Comparison of ENCODE assay signal across 10 mouse cellular contexts in genomic region chr12:84569336-84569970, GRCm38 (mm10). TPM values are rescaled to one million over a fixed set of nuclear protein-coding genes. Genes with fewer than 3 reads are reported as not detected.
DNase-seq lines count a peak whose midpoint lies in the region; ATAC-seq and TF ChIP-seq lines count a peak whose summit lies in the region.
"Had no signal": no experiment of that assay in that cellular context is flagged by ENCODE, and none has a peak within 500 bp of the region (broad histone marks: within the 10 kb centered on the region; RNA-seq: fewer than 3 reads in every experiment).

TSS of gene Vsx2 (plus strand) at chr12:84569762.

- WGBS in lung, embryonic 16.5 days = 4% methylated on average over 25 of the region's 25 CpGs
- 2% methylated on average over 25 of the region's 25 CpGs for WGBS in limb, embryonic 14.5 days

- H3K9me3 ChIP-seq in lung, embryonic 16.5 days (ENCODE audit: control insufficient read depth, low read length) = no peaks in the 10 kb centered on the region
- no peaks in the 10 kb centered on the region for H3K9me3 ChIP-seq in limb, embryonic 14.5 days (ENCODE audit: control insufficient read depth, low read length)

- ATAC-seq in lung, embryonic 16.5 days (ENCODE audit: low read depth) = peak; percentile 41; the same call in 1 of the 2 replicates
- no peak for ATAC-seq in limb, embryonic 14.5 days (ENCODE audit: low FRiP score, low read depth)

- peaks cover 65% of the 10 kb centered on the region for H3K27me3 ChIP-seq in lung, embryonic 16.5 days (ENCODE audit: control insufficient read depth, insufficient read depth, low read depth, low read length)
- peaks cover 65% of the 10 kb centered on the region for H3K27me3 ChIP-seq in limb, embryonic 14.5 days (ENCODE audit: control insufficient read depth, insufficient read depth, low read length)

- TF ChIP-seq POLR2A in limb, embryonic 14.5 days (IDR thresholded peaks at IDR 0.05; ENCODE audit: borderline replicate concordance, extremely low read depth, insufficient read depth, insufficient read length) = no peak

- H3K9ac ChIP-seq in lung, embryonic 16.5 days (ENCODE audit: low read length) = no peak within 1 kb of the TSS
- H3K9ac ChIP-seq in limb, embryonic 14.5 days (ENCODE audit: low read depth, low read length, severe bottlenecking) = no peak within 1 kb of the TSS
- H3K9ac ChIP-seq: lung, embryonic 14.5 days had no signal

- H3K4me1 ChIP-seq in lung, embryonic 16.5 days (replicated peaks; ENCODE audit: control insufficient read depth, insufficient read depth, low read length) = 0 out of 2 replicates have a peak, but pooled peaks cover 5% of the 10 kb centered on the region
- H3K4me1 ChIP-seq in limb, embryonic 14.5 days (ENCODE audit: control insufficient read depth, insufficient read depth, low read length) = peaks cover 12% of the 10 kb centered on the region

- H3K4me2 ChIP-seq in lung, embryonic 16.5 days (ENCODE audit: low read depth, low read length) = no peak within 1 kb of the TSS
- 0 out of 2 replicates have a peak within 1 kb of the TSS, but pooled peaks have one; percentile 3 for H3K4me2 ChIP-seq in limb, embryonic 14.5 days (replicated peaks; ENCODE audit: low read depth, low read length, severe bottlenecking)
- H3K4me2 ChIP-seq: lung, embryonic 14.5 days had no signal

- H3K4me3 ChIP-seq in lung, embryonic 16.5 days (ENCODE audit: low read length) = no peak within 1 kb of the TSS
- H3K4me3 ChIP-seq in limb, embryonic 14.5 days (replicated peaks; ENCODE audit: low read length) = peak within 1 kb of the TSS; percentile 16

- H3K27ac ChIP-seq in lung, embryonic 16.5 days (ENCODE audit: low read length) = no peak within 1 kb of the TSS
- no peak within 1 kb of the TSS for H3K27ac ChIP-seq in limb, embryonic 14.5 days (replicated peaks; ENCODE audit: low read depth, low read length)

- peak; percentile 43 for DNase-seq in embryo, embryonic 10.5 days (ENCODE audit: low spot score)
- no peak for DNase-seq in embryo, embryonic 10 days (ENCODE audit: low spot score)
- DNase-seq in lung, postnatal 25 days (ENCODE audit: low spot score) = no peak
- DNase-seq in limb, embryonic 14.5 days (ENCODE audit: low spot score) = no peak
- no peak for DNase-seq in gastrocnemius, adult 18-20 months (ENCODE audit: low spot score)
- no peak for DNase-seq in kidney, adult 9 months
- DNase-seq in ovary, postnatal 14 days (ENCODE audit: low spot score) = no peak
- DNase-seq: gastrocnemius, postnatal 10 days had no signal

- no peaks in the 10 kb centered on the region for H3K36me3 ChIP-seq in lung, embryonic 16.5 days (ENCODE audit: control insufficient read depth, insufficient read depth, low read length)
- H3K36me3 ChIP-seq in limb, embryonic 14.5 days (ENCODE audit: control insufficient read depth, insufficient read depth, low read length) = no peaks in the 10 kb centered on the region

RNA-seq across cellular contexts. Expression of gene Vsx2, which starts in this region (rescaled TPM):
- polyA plus RNA-seq in lung, embryonic 16.5 days (2015; fragmentation: Nextera tagmentation; extraction: Ambion mirVana) = not detected in 2 replicates
- 0.47 and 0.65 TPM in 2 replicates for polyA plus RNA-seq in limb, embryonic 14.5 days (2012; rRNA removed)
- 0.22 and 0.29 TPM in 2 replicates for polyA plus RNA-seq in limb, embryonic 14.5 days (2014; fragmentation: Nextera tagmentation; extraction: Ambion mirVana)
- total RNA-seq in gastrocnemius, adult 18-20 months (2021) = not detected

Comparison
In these comparisons a context has a peak if more than half of its experiments do, and no peak if none do; other contexts are left out.
1. Peak in ATAC-seq in lung, embryonic 16.5 days; RNA of the gene not detected or under 1 TPM.